Mouse (Mus musculus) v-Abl transformed pro-B cells (cell line): ENCODE data around the gene Otogl.

Experiments used
- in situ Hi-C, 2 experiments: fragments of 400-800 bp; cut with MboI; formaldehyde crosslinking; loops; one replicate each; pipeline ENCODE4 v1.15.1; 2025; ENCODE audit not compliant: unreplicated experiment in 2 of 2

Gene Otogl

GRCm38 (mm10) chr10:107921134-107921533, 9.2 kb upstream of the Otogl start:
- in situ Hi-C loops: no loop called here

GRCm38 (mm10) chr10:107913013-107913412, 1.1 kb upstream of the Otogl start:
- in situ Hi-C loops: no loop called here

GRCm38 (mm10) chr10:107906453-107906852, 5.5 kb downstream of the Otogl start:
- in situ Hi-C loops: no loop called here

- in situ Hi-C loops: no loop called here
Observed at GRCm38 (mm10) chr10:107905274-107906034, 6.5 kb downstream of the Otogl start.

GRCm38 (mm10) chr10:107901958-107902357, 10.0 kb downstream of the Otogl start:
- in situ Hi-C loops: no loop called here

GRCm38 (mm10) chr10:107901204-107901879, 10.6 kb downstream of the Otogl start:
- in situ Hi-C loops: no loop called here

- in situ Hi-C loops: no loop called here
Observed at GRCm38 (mm10) chr10:107899946-107900345, 12.0 kb downstream of the Otogl start.

GRCm38 (mm10) chr10:107896158-107896557, 15.8 kb downstream of the Otogl start:
- in situ Hi-C loops: no loop called here

- in situ Hi-C loops: no loop called here
Observed at GRCm38 (mm10) chr10:107894663-107895581, 17.0 kb downstream of the Otogl start.

GRCm38 (mm10) chr10:107890400-107890799, 21.5 kb downstream of the Otogl start:
- in situ Hi-C loops: no loop called here

GRCm38 (mm10) chr10:107872542-107872941, 39.4 kb downstream of the Otogl start:
- in situ Hi-C loops: loop anchor here in 1 of 2 experiments (25.0 kb wide), 1 partner anchor 565 kb away; no protein-coding TSS in a partner anchor

GRCm38 (mm10) chr10:107872109-107872508, 39.8 kb downstream of the Otogl start:
- in situ Hi-C loops: loop anchor here in 1 of 2 experiments (25.0 kb wide), 1 partner anchor 565 kb away; no protein-coding TSS in a partner anchor

- in situ Hi-C loops: loop anchor here in 1 of 2 experiments (25.0 kb wide), 1 partner anchor 567 kb away; no protein-coding TSS in a partner anchor
Observed at GRCm38 (mm10) chr10:107870540-107870939, 41.4 kb downstream of the Otogl start.

GRCm38 (mm10) chr10:107868904-107869303, 43.0 kb downstream of the Otogl start:
- in situ Hi-C loops: loop anchor here in 1 of 2 experiments (25.0 kb wide), 1 partner anchor 568 kb away; no protein-coding TSS in a partner anchor

- in situ Hi-C loops: loop anchor here in 1 of 2 experiments (25.0 kb wide), 1 partner anchor 570 kb away; no protein-coding TSS in a partner anchor
Observed at GRCm38 (mm10) chr10:107867414-107867813, 44.5 kb downstream of the Otogl start.

GRCm38 (mm10) chr10:107860235-107860917, 51.6 kb downstream of the Otogl start:
- in situ Hi-C loops: loop anchor here in 1 of 2 experiments (25.0 kb wide), 1 partner anchor 577 kb away; no protein-coding TSS in a partner anchor

- in situ Hi-C loops: loop anchor here in 1 of 2 experiments (25.0 kb wide), 1 partner anchor 578 kb away; no protein-coding TSS in a partner anchor
Observed at GRCm38 (mm10) chr10:107859220-107859619, 52.7 kb downstream of the Otogl start.

GRCm38 (mm10) chr10:107858684-107859083, 53.2 kb downstream of the Otogl start:
- in situ Hi-C loops: loop anchor here in 1 of 2 experiments (25.0 kb wide), 1 partner anchor 579 kb away; no protein-coding TSS in a partner anchor

GRCm38 (mm10) chr10:107844906-107845305, 67.0 kb downstream of the Otogl start:
- in situ Hi-C loops: no loop called here
